Mouse (Mus musculus): Measurements from ENCODE around the gene Psap.

Gene Psap

GRCm38 (mm10) chr10:60263351-60263750 lies 14.1 kb upstream of the Psap start:
- no peak for DNase-seq (ENCODE audit: low spot score)

GRCm38 (mm10) chr10:60265252-60265651 lies 12.2 kb upstream of the Psap start:
- no peak for DNase-seq (ENCODE audit: low spot score)

- DNase-seq (ENCODE audit: low spot score) = no peak
These were observed 10.5 kb upstream of the Psap start for GRCm38 (mm10) chr10:60266842-60267401.

- no peak for DNase-seq (ENCODE audit: low spot score)
These were observed 8.7 kb upstream of the Psap start for GRCm38 (mm10) chr10:60268738-60269137.

GRCm38 (mm10) chr10:60269141-60270064 lies 8.0 kb upstream of the Psap start:
- DNase-seq (ENCODE audit: low spot score) = no peak

GRCm38 (mm10) chr10:60271015-60271414 lies 6.4 kb upstream of the Psap start:
- no peak for DNase-seq (ENCODE audit: low spot score)

GRCm38 (mm10) chr10:60272241-60272640 lies 5.2 kb upstream of the Psap start:
- DNase-seq (ENCODE audit: low spot score) = no peak

- no peak for DNase-seq (ENCODE audit: low spot score)
These were observed 4.0 kb upstream of the Psap start for GRCm38 (mm10) chr10:60273382-60273781.

- DNase-seq (ENCODE audit: low spot score) = no peak
These were observed 576 bp downstream of the Psap start for GRCm38 (mm10) chr10:60278006-60278399.

GRCm38 (mm10) chr10:60278786-60279185 lies 1.4 kb downstream of the Psap start:
- DNase-seq (ENCODE audit: low spot score) = no peak

GRCm38 (mm10) chr10:60279290-60279940 lies 2.0 kb downstream of the Psap start:
- no peak for DNase-seq (ENCODE audit: low spot score)

GRCm38 (mm10) chr10:60279941-60280301 lies 2.5 kb downstream of the Psap start:
- no peak for DNase-seq (ENCODE audit: low spot score)

- no peak for DNase-seq (ENCODE audit: low spot score)
These were observed 2.9 kb downstream of the Psap start for GRCm38 (mm10) chr10:60280353-60280752.

- no peak for DNase-seq (ENCODE audit: low spot score)
These were observed 4.2 kb downstream of the Psap start for GRCm38 (mm10) chr10:60281571-60282050.

GRCm38 (mm10) chr10:60282116-60283014 lies 4.9 kb downstream of the Psap start:
- DNase-seq (ENCODE audit: low spot score) = no peak

GRCm38 (mm10) chr10:60284248-60284647 lies 6.8 kb downstream of the Psap start:
- no peak for DNase-seq (ENCODE audit: low spot score)

- DNase-seq (ENCODE audit: low spot score) = peak; percentile 21
These were observed 7.3 kb downstream of the Psap start for GRCm38 (mm10) chr10:60284676-60285111.

GRCm38 (mm10) chr10:60285183-60285582 lies 7.8 kb downstream of the Psap start:
- no peak for DNase-seq (ENCODE audit: low spot score)

- DNase-seq (ENCODE audit: low spot score) = peak; percentile 85
These were observed 8.4 kb downstream of the Psap start for GRCm38 (mm10) chr10:60285676-60286372.

GRCm38 (mm10) chr10:60286546-60286945 lies 9.1 kb downstream of the Psap start:
- no peak for DNase-seq (ENCODE audit: low spot score)

GRCm38 (mm10) chr10:60287161-60287560 lies 9.7 kb downstream of the Psap start:
- DNase-seq (ENCODE audit: low spot score) = no peak
